Mouse (Mus musculus) limb, embryonic 14.5 days (tissue): ENCODE results near the gene Lrfn3. TPM values are rescaled to one million over a fixed set of nuclear protein-coding genes. Genes with fewer than 3 reads are reported as not detected.

Experiments
- ATAC-seq: fragments of 200-750 bp; cut with Nextera tagmentation; 2 replicates; pipeline ENCODE4 v1.8.0; 2017; ENCODE audit warnings: low read depth, moderate number of reproducible peaks, moderate TSS enrichment; ENCODE audit not compliant: low FRiP score
- DNase-seq: peaks from one replicate; pipeline ENCODE4 v3.0.0-alpha.2; 2015; ENCODE audit warnings: low spot score
- H3K27ac ChIP-seq: fragments of 300-500 bp; sonication (generic); replicated peaks from 2 replicates; pipeline ENCODE4 v1.5.1; 2014; ENCODE audit warnings: low read depth, mild to moderate bottlenecking, low read length, moderate library complexity, mixed read lengths
- H3K27me3 ChIP-seq: fragments of 300-500 bp; sonication (generic); 2 replicates; pipeline ENCODE4 v1.6.1; 2014; ENCODE audit warnings: low read length, mixed read lengths; ENCODE audit not compliant: control insufficient read depth, insufficient read depth
- H3K36me3 ChIP-seq: fragments of 300-500 bp; sonication (generic); 2 replicates; pipeline ENCODE4 v1.6.1; 2014; ENCODE audit warnings: mild to moderate bottlenecking, low read length, moderate library complexity, mixed read lengths; ENCODE audit not compliant: control insufficient read depth, insufficient read depth
- H3K4me1 ChIP-seq: fragments of 300-500 bp; sonication (generic); 2 replicates; pipeline ENCODE4 v1.6.1; 2014; ENCODE audit warnings: antibody characterized with exemption, low read length, mixed read lengths; ENCODE audit not compliant: control insufficient read depth, insufficient read depth
- H3K4me2 ChIP-seq: fragments of 300-500 bp; sonication (generic); replicated peaks from 2 replicates; pipeline ENCODE4 v1.6.1; 2014; ENCODE audit warnings: low read depth, mild to moderate bottlenecking, low read length, moderate library complexity; ENCODE audit not compliant: severe bottlenecking
- H3K4me3 ChIP-seq: fragments of 300-500 bp; sonication (generic); replicated peaks from 2 replicates; pipeline ENCODE4 v1.5.1; 2014; ENCODE audit warnings: low read length
- H3K9ac ChIP-seq: fragments of 300-500 bp; sonication (generic); 2 replicates; pipeline ENCODE4 v1.6.1; 2014; ENCODE audit warnings: mild to moderate bottlenecking, low read depth, low read length, moderate library complexity; ENCODE audit not compliant: severe bottlenecking
- H3K9me3 ChIP-seq: fragments of 300-500 bp; sonication (generic); 2 replicates; pipeline ENCODE4 v1.6.1; 2016; ENCODE audit warnings: low read length; ENCODE audit not compliant: control insufficient read depth
- POLR2A ChIP-seq: fragments of 200-500 bp; IDR thresholded peaks from 2 replicates; pipeline ENCODE4 v1.8.0; 2012; ENCODE audit warnings: inconsistent platforms, mild to moderate bottlenecking, moderate library complexity, borderline replicate concordance; ENCODE audit not compliant: insufficient read depth, insufficient read length; ENCODE audit errors: extremely low read depth
- WGBS: fragments of 180-500 bp; shearing (Covaris S2); extraction: QIAGEN DNeasy Blood & Tissue Kit; methylation state at CpG from one replicate; pipeline ENCODE4 v1.1.7; 2014; 5-methylcytosine and 5-hydroxymethylcytosine counted together
- polyA plus RNA-seq, 2 experiments: library from polyadenylated mRNA; depleted of rRNA in 1 of 2; stranded (reverse) in 1 of 2; unstranded in 1 of 2; fragments of >200 nt; fragmentation: Nextera tagmentation in 1 of 2; extraction: Ambion mirVana in 1 of 2; gene quantifications; 2 replicates each; pipeline versions ENCODE4 v1.2.1 to v1.2.3; 2012 to 2014

Gene Lrfn3
- polyA plus RNA-seq (2012; rRNA removed) (11.5 and 17.7 TPM in 2 replicates), polyA plus RNA-seq (2014; fragmentation: Nextera tagmentation; extraction: Ambion mirVana) (6.3 and 6.9 TPM in 2 replicates)

DNA sequence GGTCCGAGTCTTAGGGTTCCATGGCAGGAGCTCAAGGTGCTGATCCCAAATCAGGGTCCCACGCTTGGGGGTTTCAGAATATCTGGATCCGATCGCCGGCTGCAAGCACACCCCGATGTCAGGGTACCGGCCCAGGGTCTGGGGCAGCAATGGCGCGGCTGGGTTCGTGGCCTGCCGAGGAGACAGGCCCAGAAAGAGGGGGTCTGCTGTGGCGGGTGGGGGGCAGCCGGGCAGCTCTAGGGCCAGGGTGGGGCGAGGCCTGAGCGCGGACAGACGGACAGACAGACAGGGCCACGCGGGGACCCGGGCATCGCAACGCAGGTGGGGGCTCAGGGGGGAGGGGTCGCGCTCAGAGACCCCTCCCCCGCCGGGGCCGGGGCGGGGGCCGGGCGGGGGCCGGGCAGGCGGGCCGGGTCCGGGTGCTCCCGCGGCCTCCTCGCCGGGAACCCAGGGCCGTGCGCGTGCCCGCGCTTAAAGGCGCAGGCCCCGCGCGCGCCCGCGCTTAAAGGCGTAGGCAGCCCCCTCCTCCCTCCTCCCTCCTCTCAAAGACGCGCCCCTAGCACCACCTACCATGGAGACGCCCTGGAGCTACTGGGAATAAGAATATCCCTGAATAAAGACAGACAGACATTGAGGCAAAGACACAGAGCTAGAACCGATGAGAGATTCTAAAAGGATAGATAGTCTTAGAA lies at the start of gene Lrfn3:
Gene Lrfn3, minus strand, starts transcription at position 121 of the 692 bp plus-strand sequence.
- TF ChIP-seq POLR2A = no peak
- ATAC-seq (peak; percentile 81), DNase-seq (peak; percentile 88)
- H3K36me3 ChIP-seq = peaks cover 9% of the 10 kb centered on the region
- peaks cover 16% of the 10 kb centered on the region for H3K4me1 ChIP-seq
- H3K4me3 ChIP-seq = peak within 1 kb of the TSS; percentile 55
- H3K27ac ChIP-seq = peak within 1 kb of the TSS; percentile 50; the same call in 1 of the 2 replicates
- H3K9ac ChIP-seq = peak within 1 kb of the TSS; percentile 80
- H3K4me2 ChIP-seq = peak within 1 kb of the TSS; percentile 77
- H3K27me3 ChIP-seq = no peaks in the 10 kb centered on the region
- WGBS = 1% methylated on average over 37 of the region's 55 CpGs
- H3K9me3 ChIP-seq = no peaks in the 10 kb centered on the region

DNA sequence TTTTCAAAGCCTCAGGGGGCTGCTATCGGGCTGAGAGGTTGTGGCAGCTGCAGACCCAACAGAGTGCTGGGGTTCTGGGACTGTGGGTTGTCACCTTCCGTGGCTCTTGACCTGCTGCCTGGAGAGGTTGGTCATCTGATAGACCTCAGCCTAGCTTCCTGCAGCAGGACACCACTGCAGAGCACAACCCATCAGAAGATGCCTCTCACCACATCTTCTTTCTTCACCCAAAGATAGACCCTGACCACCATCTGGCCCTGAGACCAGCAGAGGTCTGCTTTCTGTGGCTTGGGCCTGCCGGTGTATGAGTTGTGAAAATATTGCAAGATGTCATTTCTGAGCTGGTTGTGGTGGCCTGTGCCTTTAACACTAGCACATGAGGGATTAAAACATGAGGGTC lies 48.5 kb upstream of the Lrfn3 start:
- no peak for DNase-seq
- Histone ChIP-seq H3K9ac (no peak overlapping the region), H3K36me3 (no peaks in the 10 kb centered on the region), H3K27ac (no peak overlapping the region), H3K4me1 (no peaks in the 10 kb centered on the region), H3K9me3 (no peaks in the 10 kb centered on the region), H3K4me2 (no peak overlapping the region), H3K4me3 (no peak overlapping the region), H3K27me3 (no peaks in the 10 kb centered on the region)
- no peak for ATAC-seq
- no peak for TF ChIP-seq POLR2A
- WGBS = 64% methylated on average over 3 of the region's 3 CpGs

DNA sequence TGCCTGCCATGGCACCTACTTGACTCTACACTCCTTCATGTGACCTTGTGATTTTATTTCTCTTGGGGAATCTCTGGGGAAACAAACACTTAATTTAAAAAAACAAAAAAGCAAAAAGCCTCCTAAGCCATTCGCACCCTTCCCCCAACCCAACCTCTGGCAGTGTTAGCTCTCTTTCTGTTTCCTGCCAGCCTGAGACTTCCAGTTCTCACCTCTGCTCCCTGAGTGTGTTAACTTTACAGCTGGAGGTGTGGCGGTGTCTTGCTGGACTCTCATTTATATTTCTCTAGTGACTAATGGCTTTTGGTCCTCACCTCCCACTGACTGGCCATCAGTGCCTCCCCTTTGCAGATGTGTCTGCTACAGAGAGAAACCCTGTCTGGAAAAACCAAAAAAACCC lies 47.2 kb upstream of the Lrfn3 start:
- no peak for TF ChIP-seq POLR2A
- no peak overlapping the region for H3K4me2 ChIP-seq
- ATAC-seq (no peak), DNase-seq (no peak)
- H3K36me3 ChIP-seq = no peaks in the 10 kb centered on the region
- no peaks in the 10 kb centered on the region for H3K27me3 ChIP-seq
- H3K4me3 ChIP-seq = no peak overlapping the region
- H3K9ac ChIP-seq = no peak overlapping the region
- no peaks in the 10 kb centered on the region for H3K9me3 ChIP-seq
- H3K27ac ChIP-seq = no peak overlapping the region
- no peaks in the 10 kb centered on the region for H3K4me1 ChIP-seq
- WGBS = 36% methylated on average over 2 of the region's 2 CpGs

DNA sequence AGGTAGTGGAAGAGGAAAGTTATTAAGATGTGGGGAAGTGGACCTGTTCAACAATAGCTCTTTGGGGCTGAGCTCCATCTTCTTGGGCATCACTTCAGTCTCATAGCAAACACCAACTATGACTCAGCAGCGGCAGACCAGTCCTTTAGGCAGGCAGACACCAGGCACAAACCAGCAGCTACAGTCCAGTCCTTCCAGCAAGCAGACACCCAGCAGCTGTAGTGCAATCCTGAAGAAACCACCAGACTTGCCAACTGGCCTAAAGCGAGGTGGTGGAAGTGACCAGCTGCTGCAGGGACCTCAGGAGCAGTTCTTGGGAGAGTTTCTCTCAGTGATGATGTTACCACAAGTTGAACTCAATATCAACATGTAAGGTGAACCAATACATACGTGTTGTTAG lies 46.1 kb upstream of the Lrfn3 start:
- no peak for TF ChIP-seq POLR2A
- Histone ChIP-seq H3K36me3 (no peaks in the 10 kb centered on the region), H3K9me3 (no peaks in the 10 kb centered on the region), H3K4me2 (no peak overlapping the region), H3K27ac (no peak overlapping the region), H3K4me1 (no peaks in the 10 kb centered on the region), H3K27me3 (no peaks in the 10 kb centered on the region), H3K4me3 (no peak overlapping the region), H3K9ac (no peak overlapping the region)
- WGBS = 86% methylated on average over 3 of the region's 3 CpGs
- DNase-seq = no peak
- ATAC-seq = no peak

DNA sequence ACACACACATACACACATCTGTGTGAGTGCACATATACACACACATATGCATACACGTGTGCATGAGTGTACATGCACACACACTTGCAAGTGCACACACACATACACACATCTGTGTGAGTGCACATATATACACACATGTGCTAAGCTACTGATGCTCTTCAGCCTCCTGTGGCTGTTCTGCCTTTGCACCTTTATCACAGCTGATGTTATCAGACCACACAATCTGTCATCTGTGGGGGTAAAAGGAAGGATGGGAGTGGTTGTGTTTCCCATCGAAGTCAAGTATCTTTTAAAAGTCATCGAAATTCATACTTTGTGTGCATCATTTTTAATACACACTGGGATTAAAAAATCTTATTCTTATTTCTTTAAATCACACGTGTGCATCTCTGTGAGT lies 39.8 kb upstream of the Lrfn3 start:
- Histone ChIP-seq H3K4me3 (no peak overlapping the region), H3K9me3 (no peaks in the 10 kb centered on the region), H3K27me3 (no peaks in the 10 kb centered on the region), H3K36me3 (no peaks in the 10 kb centered on the region), H3K4me2 (no peak overlapping the region), H3K4me1 (no peaks in the 10 kb centered on the region), H3K9ac (no peak overlapping the region), H3K27ac (no peak overlapping the region)
- whole genome bisulfite sequencing = 69% methylated on average over 4 of the region's 4 CpGs
- no peak for TF ChIP-seq POLR2A
- DNase-seq (no peak), ATAC-seq (no peak)
